Mouse (Mus musculus): ENCODE data around the gene Ntrk3.

Ntrk3 gene

GRCm38 (mm10) chr7:78720989-78721816 is 16.6 kb downstream of the Ntrk3 start:
- DNase-seq (ENCODE audit: low spot score in 2 of 2), result peak; percentile 10 to 22

- peak; percentile 10 for DNase-seq (ENCODE audit: low spot score in 2 of 2)
These were observed 17.9 kb downstream of the Ntrk3 start for GRCm38 (mm10) chr7:78719795-78720460.

DNA sequence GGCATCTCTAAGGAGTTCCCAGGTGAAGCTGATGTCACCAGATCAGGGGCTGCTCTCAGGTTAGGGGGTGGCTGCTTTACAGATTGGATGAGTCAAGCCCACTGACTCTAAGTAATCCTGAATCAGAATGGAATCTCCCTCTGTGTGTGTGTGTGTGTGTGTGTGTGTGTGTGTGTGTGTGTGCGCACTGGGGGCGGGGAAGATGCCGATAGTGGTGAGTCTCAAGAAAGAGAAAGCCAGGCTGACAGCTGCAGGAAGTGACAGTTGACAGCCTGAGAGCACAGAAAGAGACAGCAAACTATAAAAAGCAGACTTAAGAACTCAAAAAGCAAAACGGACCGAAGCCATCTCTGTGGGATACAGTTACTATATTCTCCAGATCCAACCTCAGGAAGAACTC is 18.7 kb downstream of the Ntrk3 start:
- peak; percentile 37 to 39 for DNase-seq (ENCODE audit: low spot score in 2 of 2)

DNA sequence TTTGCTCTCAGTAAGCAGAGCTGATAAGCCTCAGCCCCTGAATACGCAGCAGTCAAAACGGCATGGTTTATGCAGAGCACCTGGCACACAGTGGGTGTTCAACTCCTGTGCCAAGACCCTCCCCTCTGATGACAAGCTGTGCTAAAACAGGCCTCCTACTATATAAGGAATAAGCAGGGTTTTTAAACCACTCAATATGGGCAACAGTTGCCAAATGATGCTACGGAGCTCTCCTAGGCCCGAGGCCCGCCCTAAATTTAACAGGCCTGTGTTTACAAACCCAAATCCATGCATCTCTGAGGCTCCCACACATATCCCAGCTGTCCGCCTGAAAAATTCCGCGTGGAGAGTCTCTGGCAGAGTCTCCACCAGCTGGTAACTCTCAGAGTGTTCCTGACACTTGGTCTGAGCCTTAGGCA is 19.6 kb downstream of the Ntrk3 start:
- DNase-seq (ENCODE audit: low spot score in 2 of 2), result no peak

DNA sequence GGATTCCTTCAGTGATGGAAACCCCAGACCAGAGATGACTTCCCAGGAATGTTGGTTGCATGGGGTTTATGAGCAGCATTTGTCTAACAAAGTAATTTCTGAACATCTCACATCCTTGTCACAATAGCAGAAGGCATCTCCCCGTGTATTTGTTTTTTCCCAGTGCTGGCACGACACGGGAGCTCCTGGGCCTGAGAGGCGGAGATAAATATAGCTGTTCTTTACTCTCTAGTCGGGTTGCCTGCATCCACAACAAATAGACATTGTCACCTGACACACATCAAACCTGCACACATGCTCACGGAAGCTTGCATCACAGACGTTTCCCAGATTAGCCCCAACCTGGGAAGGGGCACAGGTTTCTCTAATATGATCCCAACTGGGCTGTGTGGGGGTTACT is 30.1 kb downstream of the Ntrk3 start:
- DNase-seq (ENCODE audit: low spot score in 2 of 2), result no peak

- DNase-seq (ENCODE audit: low spot score in 2 of 2), result no peak
These were observed 30.7 kb downstream of the Ntrk3 start for GRCm38 (mm10) chr7:78707122-78707521.

DNA sequence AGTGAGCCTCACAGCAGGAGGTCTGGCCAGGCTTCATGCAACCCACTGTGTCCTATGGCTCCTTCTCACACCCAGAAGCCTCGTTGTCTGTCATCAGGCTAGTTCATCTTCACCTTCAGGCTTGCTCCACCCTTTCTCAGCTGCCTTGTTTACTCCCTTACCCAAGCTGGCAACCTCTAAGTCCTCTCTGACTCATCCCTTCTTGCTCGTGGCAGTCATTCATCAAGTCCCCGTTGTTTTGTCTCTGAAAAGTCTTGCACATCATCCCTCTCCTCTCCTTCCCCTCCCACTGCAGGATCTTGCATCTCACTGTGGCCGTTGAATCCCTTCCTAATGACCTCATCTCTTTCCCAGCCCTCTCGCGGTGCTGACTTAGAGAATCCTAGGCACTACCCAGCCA is 35.1 kb downstream of the Ntrk3 start:
- no peak for DNase-seq (ENCODE audit: low spot score in 2 of 2)

DNA sequence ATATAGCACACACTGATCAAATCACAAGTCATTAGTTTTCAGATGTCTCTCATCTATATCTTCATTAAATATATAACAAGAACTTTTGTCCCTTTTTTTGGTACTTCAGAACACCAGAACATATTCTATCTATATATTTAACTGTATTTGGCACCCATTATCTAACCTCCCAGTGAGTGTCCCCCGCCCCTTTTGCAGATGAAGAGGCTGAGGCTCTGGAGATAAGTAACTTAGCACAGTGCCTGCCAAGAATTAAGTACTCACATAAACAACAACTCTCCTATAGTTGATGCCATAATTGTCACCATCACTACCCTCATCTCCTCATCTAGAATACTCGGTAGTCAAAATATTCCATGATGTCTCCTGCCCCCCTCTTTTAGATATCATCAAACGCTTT is 42.6 kb downstream of the Ntrk3 start:
- peak in 1 of 2 experiments; percentile 9 for DNase-seq (ENCODE audit: low spot score in 2 of 2)

DNA sequence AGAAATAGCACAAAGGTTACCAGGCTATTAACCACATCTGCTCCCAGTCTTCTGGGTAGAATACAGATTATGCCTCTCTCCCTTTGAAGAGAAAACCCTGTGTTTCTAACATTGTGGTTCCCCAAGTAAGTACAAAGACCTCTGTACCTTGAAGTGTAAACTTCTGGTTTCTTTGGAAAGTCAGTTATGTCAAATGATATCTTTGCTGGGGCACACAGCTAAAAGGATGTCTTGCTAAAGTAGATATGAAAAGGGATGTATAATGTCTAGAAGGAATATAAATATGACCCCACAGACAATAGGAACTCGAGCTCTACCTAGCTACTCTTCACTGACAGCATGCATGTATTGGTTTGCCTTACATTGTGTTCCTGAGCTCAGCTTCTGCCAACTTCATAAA is 44.7 kb downstream of the Ntrk3 start:
- DNase-seq (ENCODE audit: low spot score in 2 of 2), result no peak

GRCm38 (mm10) chr7:78690956-78691355 is 46.9 kb downstream of the Ntrk3 start:
- DNase-seq (ENCODE audit: low spot score in 2 of 2), result no peak

DNA sequence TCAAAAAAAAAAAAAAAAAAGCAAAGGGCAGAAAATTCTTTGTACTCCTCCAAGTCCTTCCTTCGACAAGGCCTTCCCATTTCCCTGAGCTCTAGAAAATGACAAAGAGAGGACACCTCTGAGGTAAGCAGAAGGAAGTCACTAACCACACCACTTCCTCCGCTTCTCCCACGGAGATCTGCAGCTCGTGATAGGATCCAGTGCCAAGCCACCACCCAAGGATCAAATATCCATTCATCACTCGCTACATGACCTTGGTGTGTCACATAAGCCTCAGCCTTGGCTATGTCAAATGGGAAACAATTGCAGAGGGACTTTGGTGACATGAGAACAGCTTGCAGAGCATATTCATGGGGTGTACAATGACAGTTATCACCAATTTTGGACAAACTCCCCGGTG is 52.9 kb downstream of the Ntrk3 start:
- no peak for DNase-seq (ENCODE audit: low spot score in 2 of 2)

DNA sequence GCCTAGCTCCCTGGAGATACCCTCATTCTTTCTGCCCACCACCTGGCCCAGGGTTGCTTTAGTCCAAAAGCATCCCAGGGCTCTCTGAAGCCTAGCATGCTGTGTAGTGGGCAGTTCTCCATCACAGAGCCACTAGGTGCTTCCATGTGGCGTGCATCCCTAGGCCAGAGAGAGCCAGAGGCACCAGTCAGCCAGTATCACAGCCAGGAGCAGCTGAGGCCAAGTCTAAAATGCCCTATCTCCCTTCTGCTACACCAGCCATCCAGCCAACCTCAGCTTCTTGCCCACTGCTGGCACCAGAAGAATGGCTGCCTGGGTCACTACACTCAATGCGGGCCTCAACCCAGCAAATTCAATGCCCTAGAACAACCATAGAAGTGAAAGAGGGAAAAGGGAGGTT is 56.9 kb downstream of the Ntrk3 start:
- DNase-seq (ENCODE audit: low spot score in 2 of 2), result no peak

GRCm38 (mm10) chr7:78669407-78669806 is 68.4 kb downstream of the Ntrk3 start:
- no peak for DNase-seq (ENCODE audit: low spot score in 2 of 2)

- DNase-seq (ENCODE audit: low spot score in 2 of 2), result no peak
These were observed 68.9 kb downstream of the Ntrk3 start for GRCm38 (mm10) chr7:78668916-78669315.

DNA sequence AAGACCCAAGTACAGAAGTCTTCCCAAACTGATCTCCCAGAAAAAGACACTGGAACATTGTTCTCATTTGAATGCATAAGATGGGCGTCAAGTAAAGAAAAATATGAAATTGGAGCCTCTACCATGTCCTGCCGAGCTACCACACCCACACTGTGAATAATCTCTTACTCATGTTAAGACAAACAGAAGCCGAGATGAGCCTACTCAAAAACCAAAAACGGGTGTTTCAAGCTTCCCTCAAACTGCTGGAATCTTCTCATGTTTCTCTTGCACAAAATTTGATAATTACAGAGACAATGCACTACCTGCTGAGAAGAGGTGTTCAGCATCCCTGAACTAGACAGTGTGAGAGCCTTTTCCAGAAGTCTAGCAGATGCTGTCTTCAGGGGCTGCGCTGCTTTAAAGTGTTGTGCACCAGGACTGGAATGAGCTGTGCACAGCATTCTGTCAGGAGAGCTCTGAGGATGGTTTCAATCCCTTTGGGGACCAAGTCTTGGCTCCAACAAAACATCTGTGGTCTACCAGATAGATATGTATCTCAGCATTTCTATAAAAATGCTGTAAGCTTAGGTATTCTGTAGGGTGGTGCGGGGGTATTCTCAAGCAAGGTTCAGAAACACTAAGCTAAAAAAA is 69.7 kb downstream of the Ntrk3 start:
- no peak for DNase-seq (ENCODE audit: low spot score in 2 of 2)

DNA sequence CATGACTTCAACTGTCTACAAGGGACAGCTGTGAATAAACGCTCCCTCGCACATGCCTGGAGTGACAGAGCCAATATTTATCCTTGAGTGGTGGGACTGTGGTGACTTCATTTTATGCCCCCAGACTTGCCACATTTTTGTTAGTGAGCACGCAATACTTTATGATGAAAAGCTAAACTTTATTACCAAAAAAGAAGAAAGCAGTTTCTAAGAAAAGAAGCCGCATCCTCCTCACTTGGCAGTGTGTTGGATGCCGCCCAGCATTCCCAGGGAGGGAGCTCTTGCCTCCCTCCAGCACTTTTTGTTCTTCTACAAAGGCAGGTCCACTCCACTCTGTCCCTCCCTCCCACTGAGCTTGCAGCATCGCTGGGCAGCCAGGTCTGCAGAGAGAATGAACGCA is 77.0 kb downstream of the Ntrk3 start:
- no peak for DNase-seq (ENCODE audit: low spot score in 2 of 2)

- no peak for DNase-seq (ENCODE audit: low spot score in 2 of 2)
These were observed 78.0 kb downstream of the Ntrk3 start for GRCm38 (mm10) chr7:78659846-78660245.

DNA sequence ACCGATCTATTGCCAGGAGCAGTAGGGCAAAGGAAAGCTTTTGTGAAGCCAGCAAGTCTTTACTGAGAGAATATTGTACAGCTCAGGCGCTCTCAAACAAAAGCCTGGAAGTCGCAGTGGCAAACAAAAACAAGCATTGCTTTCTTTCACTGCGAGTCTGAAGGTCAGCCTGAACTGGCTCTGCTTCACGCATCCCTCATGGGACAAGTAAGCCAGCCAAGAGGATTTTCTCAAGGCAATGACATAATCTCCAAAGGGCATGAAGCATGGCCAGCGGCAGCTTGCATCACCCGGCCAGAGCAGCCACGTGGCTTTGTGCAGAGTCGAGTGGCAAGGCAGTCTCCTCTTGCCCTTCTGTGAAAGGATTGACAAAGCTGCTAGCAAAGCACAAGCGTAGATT is 79.8 kb downstream of the Ntrk3 start:
- DNase-seq (ENCODE audit: low spot score in 2 of 2), result no peak

DNA sequence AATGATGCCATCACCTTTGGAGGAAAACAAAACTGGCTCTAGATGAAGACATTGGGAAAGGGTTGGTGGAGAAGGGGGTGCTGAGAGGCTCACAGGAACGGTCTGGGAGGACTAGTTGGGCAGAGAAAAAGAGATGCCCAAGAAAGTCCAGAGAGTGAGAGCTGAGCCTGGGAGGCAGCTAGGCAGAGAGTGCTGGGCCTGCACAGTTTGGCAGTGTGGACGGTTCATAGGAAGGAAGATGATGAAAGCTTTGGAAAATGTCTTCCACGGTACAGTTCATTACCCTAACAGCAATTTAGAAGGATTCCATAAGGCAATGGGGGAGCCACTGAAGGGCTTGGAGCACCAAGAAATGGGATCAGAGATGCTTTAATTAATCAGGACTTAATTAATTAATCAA is 81.6 kb downstream of the Ntrk3 start:
- DNase-seq (ENCODE audit: low spot score in 2 of 2), result no peak

- DNase-seq (ENCODE audit: low spot score in 2 of 2), result no peak
These were observed 84.1 kb downstream of the Ntrk3 start for GRCm38 (mm10) chr7:78653686-78654085.

- DNase-seq (ENCODE audit: low spot score in 2 of 2), result no peak
These were observed 85.5 kb downstream of the Ntrk3 start for GRCm38 (mm10) chr7:78652296-78652695.

DNA sequence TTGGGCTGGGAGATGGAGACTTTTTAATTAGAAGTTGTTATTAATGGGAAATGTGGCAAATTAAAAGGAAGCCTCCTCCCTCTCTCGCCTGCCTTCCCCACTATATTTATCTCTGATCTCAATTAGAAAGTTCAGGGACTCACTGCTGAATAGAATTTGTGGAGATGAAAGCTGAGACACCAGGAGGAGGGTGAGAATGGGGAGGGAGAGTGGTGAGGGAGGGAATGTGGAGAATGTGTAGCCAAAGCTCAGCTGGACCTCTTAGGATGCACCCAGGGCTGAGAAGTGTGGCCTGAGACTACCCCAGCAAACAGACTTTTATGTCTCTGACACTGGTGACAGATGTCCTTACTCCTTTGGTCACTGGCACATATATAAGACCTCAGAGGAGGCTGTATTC is 86.3 kb downstream of the Ntrk3 start:
- no peak for DNase-seq (ENCODE audit: low spot score in 2 of 2)

GRCm38 (mm10) chr7:78643667-78644066 is 94.1 kb downstream of the Ntrk3 start:
- no peak for DNase-seq (ENCODE audit: low spot score in 2 of 2)
